Mouse (Mus musculus): Measurements from ENCODE around the gene Fam173a.
"Not testable (repeated sequence)": the region's sequence is repeated elsewhere in the genome, so short reads cannot be mapped to it uniquely, and the experiment has no call there.

The Fam173a gene

GRCm38 (mm10) chr17:25760148-25760547, 32.6 kb downstream of the Fam173a start:
- DNase-seq (ENCODE audit: low spot score) = no peak

- DNase-seq (ENCODE audit: low spot score) = no peak
Observed at GRCm38 (mm10) chr17:25757691-25758090, 35.0 kb downstream of the Fam173a start.

- no peak for DNase-seq (ENCODE audit: low spot score)
Observed at GRCm38 (mm10) chr17:25756378-25757242, 36.1 kb downstream of the Fam173a start.

GRCm38 (mm10) chr17:25755627-25756377, 36.9 kb downstream of the Fam173a start:
- DNase-seq (ENCODE audit: low spot score) = no peak

- DNase-seq (ENCODE audit: low spot score) = no peak
Observed at GRCm38 (mm10) chr17:25755086-25755485, 37.6 kb downstream of the Fam173a start.

- no peak for DNase-seq (ENCODE audit: low spot score)
Observed at GRCm38 (mm10) chr17:25754241-25754640, 38.5 kb downstream of the Fam173a start, which contains the start of gene Msln. Gene Msln (minus strand): TSS chr17:25754378.

- DNase-seq (ENCODE audit: low spot score) = peak; percentile 50
Observed at GRCm38 (mm10) chr17:25751446-25751845, 41.3 kb downstream of the Fam173a start.

- DNase-seq (ENCODE audit: low spot score) = no peak
Observed at GRCm38 (mm10) chr17:25749314-25749713, 43.4 kb downstream of the Fam173a start.

GRCm38 (mm10) chr17:25748238-25748637, 44.5 kb downstream of the Fam173a start:
- no peak for DNase-seq (ENCODE audit: low spot score)

- DNase-seq (ENCODE audit: low spot score) = no peak
Observed at GRCm38 (mm10) chr17:25744311-25744710, 48.4 kb downstream of the Fam173a start.

- DNase-seq (ENCODE audit: low spot score) = no peak
Observed at GRCm38 (mm10) chr17:25743831-25744230, 48.9 kb downstream of the Fam173a start.

- not testable (repeated sequence) for DNase-seq (ENCODE audit: low spot score)
Observed at GRCm38 (mm10) chr17:25741471-25741870, 51.2 kb downstream of the Fam173a start.

Data from ovary, postnatal 10 days (tissue).